Mouse (Mus musculus) kidney, postnatal 0 days (tissue): ENCODE data around the gene Olfr311. TPM values are rescaled to one million over a fixed set of nuclear protein-coding genes. Genes with fewer than 3 reads are reported as not detected.
"Not testable (repeated sequence)": the region's sequence is repeated elsewhere in the genome, so short reads cannot be mapped to it uniquely, and the experiment has no call there.

Experiments used
- ATAC-seq: fragments of 200-750 bp; cut with Nextera tagmentation; replicated peaks from 2 replicates; pipeline ENCODE4 v1.8.0; 2017; ENCODE audit warnings: low read depth, moderate number of reproducible peaks, moderate TSS enrichment, moderate library complexity; ENCODE audit not compliant: low FRiP score
- DNase-seq: peaks from one replicate; pipeline ENCODE4 v3.0.0-alpha.2; 2016; ENCODE audit warnings: low spot score
- H3K27ac ChIP-seq: fragments of 300-500 bp; sonication (generic); 2 replicates; pipeline ENCODE4 v1.5.1; 2014; ENCODE audit warnings: mild to moderate bottlenecking
- H3K27me3 ChIP-seq: fragments of 300-500 bp; sonication (generic); 2 replicates; pipeline ENCODE4 v1.6.1; 2014; ENCODE audit warnings: low read length, mixed read lengths; ENCODE audit not compliant: insufficient read depth
- H3K36me3 ChIP-seq: fragments of 300-500 bp; sonication (generic); 2 replicates; pipeline ENCODE4 v1.6.1; 2014; ENCODE audit warnings: low read length, mixed read lengths; ENCODE audit not compliant: insufficient read depth
- H3K4me1 ChIP-seq: fragments of 300-500 bp; sonication (generic); replicated peaks from 2 replicates; pipeline ENCODE4 v1.6.1; 2014; ENCODE audit warnings: antibody characterized with exemption, low read length, mixed read lengths; ENCODE audit not compliant: insufficient read depth
- H3K4me2 ChIP-seq: fragments of 300-500 bp; sonication (generic); 2 replicates; pipeline ENCODE4 v1.6.1; 2014; ENCODE audit warnings: mild to moderate bottlenecking, low read length, moderate library complexity, mixed read lengths
- H3K4me3 ChIP-seq: fragments of 300-500 bp; sonication (generic); replicated peaks from 2 replicates; pipeline ENCODE4 v1.5.1; 2014; ENCODE audit warnings: low read depth, low read length
- H3K9ac ChIP-seq: fragments of 300-500 bp; sonication (generic); 2 replicates; pipeline ENCODE4 v1.6.1; 2014; ENCODE audit warnings: low read depth, low read length
- H3K9me3 ChIP-seq: fragments of 300-500 bp; sonication (generic); replicated peaks from 2 replicates; pipeline ENCODE4 v1.6.1; 2016; ENCODE audit warnings: low read length, inconsistent platforms, mixed read lengths
- CTCF ChIP-seq: IDR thresholded peaks from 2 replicates; pipeline ENCODE4 v1.5.1; 2016; ENCODE audit warnings: antibody characterized with exemption, low read depth, mild to moderate bottlenecking, moderate library complexity
- WGBS: fragments of 180-500 bp; shearing (Covaris S2); extraction: QIAGEN DNeasy Blood & Tissue Kit; methylation state at CpG from one replicate; pipeline ENCODE4 v1.1.7; 2014; 5-methylcytosine and 5-hydroxymethylcytosine counted together
- polyA plus RNA-seq: library from polyadenylated mRNA; unstranded; fragments of >200 nt; fragmentation: Nextera tagmentation; extraction: Ambion mirVana; gene quantifications from 2 replicates; pipeline ENCODE4 v1.2.1, GENCODE M21; 2015

Olfr311 gene
- polyA plus RNA-seq, 1 experiment from 2014 or later: not detected

GRCm38 (mm10) chr11:58801558-58802228, 37.4 kb upstream of the Olfr311 start, which contains the start of gene Fam183b:
Fam183b (minus strand) TSS chr11:58801960.
- no peak within 1 kb of the TSS for H3K9ac ChIP-seq
- no peak within 1 kb of the TSS for H3K4me3 ChIP-seq
- H3K27ac ChIP-seq: no peak within 1 kb of the TSS
- H3K36me3 ChIP-seq: no peaks in the 10 kb centered on the region
- WGBS: 35% methylated on average over 14 of the region's 14 CpGs
- H3K27me3 ChIP-seq: no peaks in the 10 kb centered on the region
- DNase-seq: peak; percentile 5
- H3K4me1 ChIP-seq: no peaks in the 10 kb centered on the region
- ATAC-seq: no peak
- H3K9me3 ChIP-seq: no peaks in the 10 kb centered on the region
- H3K4me2 ChIP-seq: no peak within 1 kb of the TSS
- no peak for TF ChIP-seq CTCF

GRCm38 (mm10) chr11:58803871-58804270, 35.2 kb upstream of the Olfr311 start:
- 60% methylated on average over 4 of the region's 4 CpGs for WGBS
- Histone ChIP-seq H3K9ac (no peak overlapping the region), H3K27me3 (no peaks in the 10 kb centered on the region), H3K4me3 (no peak overlapping the region), H3K4me1 (no peaks in the 10 kb centered on the region), H3K36me3 (no peaks in the 10 kb centered on the region), H3K4me2 (no peak overlapping the region), H3K9me3 (no peaks in the 10 kb centered on the region), H3K27ac (no peak overlapping the region)
- DNase-seq (no peak), ATAC-seq (no peak)
- TF ChIP-seq CTCF: no peak

- Histone ChIP-seq H3K27me3 (no peaks in the 10 kb centered on the region), H3K9me3 (no peaks in the 10 kb centered on the region), H3K9ac (no peak overlapping the region), H3K4me1 (no peaks in the 10 kb centered on the region), H3K4me3 (no peak overlapping the region), H3K36me3 (no peaks in the 10 kb centered on the region), H3K4me2 (no peak overlapping the region), H3K27ac (no peak overlapping the region)
- ATAC-seq (no peak), DNase-seq (no peak)
- WGBS: 51% methylated on average over 2 of the region's 2 CpGs
- TF ChIP-seq CTCF: no peak
Measured at GRCm38 (mm10) chr11:58804393-58804792, 34.7 kb upstream of the Olfr311 start.

- no peak for ATAC-seq
- H3K27ac ChIP-seq: no peak overlapping the region
- DNase-seq: no peak
- no peaks in the 10 kb centered on the region for H3K9me3 ChIP-seq
- H3K9ac ChIP-seq: no peak overlapping the region
- H3K27me3 ChIP-seq: no peaks in the 10 kb centered on the region
- no peaks in the 10 kb centered on the region for H3K4me1 ChIP-seq
- no peak overlapping the region for H3K4me2 ChIP-seq
- WGBS: 0% methylated on average over 1 of the region's 1 CpGs
- peak; percentile 38 for TF ChIP-seq CTCF
- no peak overlapping the region for H3K4me3 ChIP-seq
- H3K36me3 ChIP-seq: no peaks in the 10 kb centered on the region
Measured at GRCm38 (mm10) chr11:58812001-58812400, 27.1 kb upstream of the Olfr311 start.

- WGBS: 60% methylated on average over 1 of the region's 1 CpGs
- H3K9me3 ChIP-seq, H3K27ac ChIP-seq, H3K36me3 ChIP-seq, ATAC-seq, H3K27me3 ChIP-seq, H3K4me3 ChIP-seq, H3K4me1 ChIP-seq, H3K9ac ChIP-seq, H3K4me2 ChIP-seq, DNase-seq: not testable (repeated sequence)
Measured at GRCm38 (mm10) chr11:58814700-58815099, 24.4 kb upstream of the Olfr311 start, which contains the start of gene Olfr313. Olfr313 (plus strand) TSS chr11:58815000.

GRCm38 (mm10) chr11:58815676-58816075, 23.4 kb upstream of the Olfr311 start:
- Histone ChIP-seq H3K27me3 (no peaks in the 10 kb centered on the region), H3K36me3 (no peaks in the 10 kb centered on the region), H3K4me3 (no peak overlapping the region), H3K27ac (no peak overlapping the region), H3K9me3 (no peaks in the 10 kb centered on the region), H3K4me2 (no peak overlapping the region), H3K9ac (no peak overlapping the region), H3K4me1 (no peaks in the 10 kb centered on the region)
- ATAC-seq (no peak), DNase-seq (no peak)
- TF ChIP-seq CTCF: no peak
- WGBS: 71% methylated on average over 1 of the region's 1 CpGs

GRCm38 (mm10) chr11:58828937-58829336, 10.1 kb upstream of the Olfr311 start, which contains the start of gene Olfr312:
Olfr312 (plus strand) TSS chr11:58829237.
- not testable (repeated sequence) for H3K9ac ChIP-seq, H3K27ac ChIP-seq, H3K4me2 ChIP-seq, H3K4me3 ChIP-seq, ATAC-seq, DNase-seq, H3K36me3 ChIP-seq, H3K27me3 ChIP-seq, H3K4me1 ChIP-seq, H3K9me3 ChIP-seq
